Mouse (Mus musculus): ENCODE results near the gene Tmem235. TPM values are rescaled to one million over a fixed set of nuclear protein-coding genes. Genes with fewer than 3 reads are reported as not detected.
"Not testable (repeated sequence)": the region's sequence is repeated elsewhere in the genome, so short reads cannot be mapped to it uniquely, and the experiment has no call there.

The Tmem235 gene
- total RNA-seq (2021), result not detected
- long read RNA-seq, experiment 1, result 0 reads
- long read RNA-seq, experiment 2, result 0 reads

GRCm38 (mm10) chr11:117860601-117861000 is at the start of gene Tmem235:
Gene Tmem235, plus strand, starts transcription at chr11:117860752.
- DNase-seq, result no peak

DNA sequence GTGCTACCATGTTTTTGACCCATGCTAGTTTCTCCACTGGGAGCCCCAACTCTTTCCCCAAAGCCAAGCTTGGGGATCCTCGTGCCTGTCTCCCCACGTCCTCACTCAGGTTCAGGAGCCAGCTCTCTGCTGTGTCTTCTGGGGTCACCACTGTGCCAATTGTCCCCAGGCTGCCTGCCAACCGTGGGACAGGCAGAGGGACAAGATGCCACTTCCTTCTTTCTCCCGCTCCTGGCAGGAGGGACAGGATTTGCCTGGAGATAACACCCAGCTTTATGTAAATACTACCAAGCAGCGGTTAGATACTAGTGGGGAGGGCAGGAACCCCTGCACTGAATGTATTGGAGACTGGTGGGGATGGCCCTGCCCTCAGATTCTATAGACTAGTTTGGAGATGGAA is 46.7 kb upstream of the Tmem235 start:
- DNase-seq, result no peak

- DNase-seq, result no peak
These were observed 45.7 kb upstream of the Tmem235 start for GRCm38 (mm10) chr11:117814704-117815366.

DNA sequence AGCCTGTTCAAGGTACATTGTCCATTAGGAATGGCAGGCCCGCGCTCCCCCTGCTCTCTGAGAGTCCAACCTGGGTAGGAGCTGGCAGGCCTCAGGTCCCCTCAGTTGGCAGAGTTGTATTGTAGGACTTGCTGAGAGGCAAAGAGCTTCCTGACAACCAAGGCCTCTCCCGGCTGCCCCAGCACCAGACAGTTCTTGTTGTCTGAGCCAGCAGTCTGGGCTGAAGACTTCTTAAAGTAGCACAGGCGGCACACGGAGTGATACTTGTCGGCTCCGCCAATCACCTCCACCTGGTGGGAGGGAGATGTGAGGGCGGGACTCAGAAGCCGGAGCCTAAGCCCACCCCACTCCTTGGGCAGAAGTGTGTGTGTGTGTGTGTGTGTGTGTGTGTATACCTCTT is 44.7 kb upstream of the Tmem235 start:
- not testable (repeated sequence) for DNase-seq

DNA sequence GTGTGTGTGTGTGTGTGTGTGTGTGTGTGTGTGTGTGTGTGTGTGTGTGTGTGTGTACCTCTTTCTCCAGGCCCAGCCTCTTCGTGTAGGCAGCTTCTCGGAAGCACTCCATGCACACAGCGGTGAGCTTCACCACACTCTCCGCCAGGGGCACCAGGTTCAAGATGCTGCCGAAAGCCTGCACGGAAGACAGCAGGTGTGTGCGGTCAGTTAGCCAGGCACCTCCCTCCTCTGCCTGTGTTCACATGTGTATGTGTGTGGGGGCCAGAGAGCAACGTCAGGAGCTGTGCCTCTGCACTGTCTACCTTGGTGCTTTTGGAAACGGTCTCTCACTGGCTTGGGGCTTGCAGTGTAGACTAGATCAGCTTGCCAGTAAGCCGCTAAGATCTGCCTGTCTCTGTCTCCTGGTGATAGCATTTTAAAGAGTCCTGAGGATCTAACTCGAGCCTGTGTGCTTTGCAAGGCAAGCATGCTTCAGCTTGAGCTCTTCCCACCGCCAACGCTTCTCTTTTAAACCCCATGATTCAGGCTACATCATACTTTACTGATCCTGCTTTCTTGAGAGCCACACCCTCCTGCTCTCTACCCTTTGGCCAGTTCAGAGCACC is 44.1 kb upstream of the Tmem235 start:
- DNase-seq, result no peak

DNA sequence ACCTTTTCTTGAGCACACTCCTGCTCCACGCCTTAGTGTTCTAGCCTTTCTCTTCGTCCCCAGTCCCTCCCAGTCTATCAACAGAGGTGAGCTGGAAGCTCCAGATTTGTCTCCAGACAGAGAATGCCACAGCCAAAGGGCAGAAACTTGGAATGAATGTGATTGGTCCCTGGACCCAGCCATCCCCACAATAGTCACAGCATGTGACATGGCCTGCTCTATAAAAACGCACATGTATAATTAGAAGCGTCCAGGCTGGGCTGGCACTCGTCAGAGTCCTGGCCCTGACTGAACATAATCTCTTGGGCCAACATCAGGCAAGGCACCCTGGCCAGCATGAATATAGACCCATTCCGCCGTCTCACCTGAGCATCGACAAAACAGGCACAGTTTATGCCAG is 41.5 kb upstream of the Tmem235 start:
- DNase-seq, result no peak

DNA sequence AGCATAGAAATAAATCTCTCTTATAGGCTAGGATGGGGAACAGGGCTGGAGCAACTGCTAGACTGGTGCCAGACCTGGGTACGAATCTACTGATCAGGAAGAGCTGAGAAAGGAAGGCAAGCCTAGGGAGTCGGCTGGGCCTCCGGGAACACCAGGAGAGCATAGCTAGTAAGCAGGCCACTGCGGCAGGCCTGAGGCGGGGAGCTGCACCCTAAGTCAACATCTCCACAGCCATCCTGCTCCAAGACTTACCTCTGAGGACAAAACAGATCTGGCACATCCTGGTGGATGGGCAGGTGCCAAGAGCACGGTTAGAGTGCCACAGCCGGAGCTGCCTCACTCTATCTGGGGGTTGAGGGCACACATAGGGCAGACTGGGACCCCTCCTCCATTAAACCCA is 40.4 kb upstream of the Tmem235 start:
- no peak for DNase-seq

- no peak for DNase-seq
These were observed 38.7 kb upstream of the Tmem235 start for GRCm38 (mm10) chr11:117821868-117822267.

GRCm38 (mm10) chr11:117822728-117823241 is 37.8 kb upstream of the Tmem235 start:
- peak; percentile 51 for DNase-seq

GRCm38 (mm10) chr11:117823411-117823810 is 37.1 kb upstream of the Tmem235 start:
- no peak for DNase-seq

DNA sequence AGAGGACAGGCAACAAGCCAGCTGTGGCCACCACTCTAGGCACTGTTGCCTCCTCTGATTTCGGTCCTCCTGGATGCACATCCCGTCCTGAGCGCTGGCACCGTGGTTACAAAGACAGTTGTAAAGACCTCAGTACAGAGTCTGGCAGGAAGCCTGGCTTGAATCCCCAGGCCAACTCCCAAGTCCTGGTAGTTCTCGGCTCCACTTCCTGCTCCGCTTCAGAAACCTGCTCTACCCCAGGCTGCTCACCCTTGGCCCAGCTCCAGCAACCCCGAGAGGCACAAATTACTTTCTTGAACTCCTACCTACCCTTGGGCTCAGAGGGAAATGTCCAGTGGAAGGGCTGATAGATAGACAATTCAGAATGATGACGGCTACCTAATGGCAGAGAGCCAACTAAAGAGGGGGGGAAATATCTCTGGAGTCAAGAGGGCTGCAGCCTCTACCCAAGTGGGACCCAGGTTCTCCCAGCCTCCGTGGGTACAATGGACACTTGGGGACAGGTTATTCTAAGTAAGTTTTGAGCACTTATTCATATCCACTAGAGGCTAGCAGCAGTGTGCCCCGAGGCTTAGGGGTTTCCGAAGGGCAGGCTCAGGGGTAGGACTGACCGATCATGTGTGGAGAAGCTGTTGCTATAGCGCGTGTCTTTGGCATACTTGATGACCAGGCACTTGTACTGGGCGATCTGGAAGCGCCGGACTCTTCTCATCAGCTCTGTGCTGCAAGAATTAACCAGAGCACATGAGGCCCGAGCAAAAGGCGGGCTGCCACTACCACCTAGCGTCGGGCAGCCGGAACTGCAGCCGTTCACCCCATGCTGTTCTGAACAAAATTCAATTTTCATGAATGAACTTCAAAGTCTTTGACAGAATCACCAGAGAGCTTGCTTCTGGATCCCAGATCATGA is 36.2 kb upstream of the Tmem235 start:
- peak; percentile 79 for DNase-seq

GRCm38 (mm10) chr11:117825333-117826101 is 35.0 kb upstream of the Tmem235 start, which contains the start of the genes Afmid and Tk1:
Gene Afmid, plus strand, starts transcription at chr11:117825924.
Gene Tk1, minus strand, starts transcription at chr11:117826092.
- peak; percentile 57 for DNase-seq

GRCm38 (mm10) chr11:117826164-117826563 is 34.4 kb upstream of the Tmem235 start:
- no peak for DNase-seq

GRCm38 (mm10) chr11:117826916-117827315 is 33.6 kb upstream of the Tmem235 start:
- DNase-seq, result no peak

DNA sequence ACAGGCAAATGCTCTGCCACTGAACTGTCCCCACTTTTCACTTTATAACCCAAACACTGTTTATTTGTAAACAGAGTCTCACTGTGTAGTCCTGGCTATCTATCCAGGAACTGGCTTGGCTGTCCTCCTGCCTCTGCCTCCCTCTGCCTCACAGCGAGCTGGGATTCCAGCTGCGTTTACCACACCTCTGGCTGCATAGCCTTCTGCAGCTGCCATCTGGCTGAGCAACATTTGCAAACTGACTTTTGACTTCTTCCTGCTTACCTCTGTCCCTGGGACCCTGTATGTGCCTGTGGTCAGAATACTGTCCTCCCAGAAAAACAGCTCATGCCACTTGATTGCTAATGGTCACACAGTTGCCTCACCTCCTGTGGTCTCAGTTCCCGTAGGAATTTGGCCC is 33.2 kb upstream of the Tmem235 start:
- DNase-seq, result no peak

GRCm38 (mm10) chr11:117828149-117828887 is 32.2 kb upstream of the Tmem235 start:
- DNase-seq, result peak; percentile 49

DNA sequence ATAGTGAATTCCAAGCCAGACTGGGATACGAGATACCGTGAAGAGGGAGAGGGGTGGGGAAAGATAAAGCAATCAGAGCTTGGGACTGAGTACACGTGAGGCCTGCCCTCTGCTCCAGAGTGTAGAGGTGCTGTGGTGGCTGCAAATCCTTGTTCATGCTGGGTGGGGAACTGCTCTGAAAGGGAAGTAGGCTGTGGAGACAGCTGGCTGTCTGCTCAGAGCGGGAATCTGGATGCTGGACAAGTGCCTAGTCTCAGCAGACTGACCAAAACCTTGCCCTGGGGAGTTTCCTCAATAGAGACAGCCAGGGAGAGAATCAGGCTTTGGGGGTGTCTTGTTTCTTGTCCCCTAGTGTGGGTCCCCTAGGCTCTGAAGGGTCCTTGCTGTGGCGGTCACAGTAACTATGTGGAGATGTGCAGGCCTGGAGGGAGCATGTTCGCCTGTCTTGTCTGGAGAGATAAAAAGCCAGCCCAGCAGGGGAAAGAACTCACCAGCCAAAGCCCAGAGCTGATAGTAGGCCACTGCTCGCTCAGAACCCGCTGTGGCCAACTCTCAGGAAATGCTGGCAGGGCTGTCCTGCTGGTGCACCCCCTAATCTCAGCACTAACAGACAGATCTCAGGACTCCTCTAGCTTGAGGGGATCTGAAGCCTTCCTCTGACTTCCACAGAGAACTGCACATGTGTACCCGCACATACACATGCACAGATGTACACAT is 31.5 kb upstream of the Tmem235 start:
- peak; percentile 44 for DNase-seq

DNA sequence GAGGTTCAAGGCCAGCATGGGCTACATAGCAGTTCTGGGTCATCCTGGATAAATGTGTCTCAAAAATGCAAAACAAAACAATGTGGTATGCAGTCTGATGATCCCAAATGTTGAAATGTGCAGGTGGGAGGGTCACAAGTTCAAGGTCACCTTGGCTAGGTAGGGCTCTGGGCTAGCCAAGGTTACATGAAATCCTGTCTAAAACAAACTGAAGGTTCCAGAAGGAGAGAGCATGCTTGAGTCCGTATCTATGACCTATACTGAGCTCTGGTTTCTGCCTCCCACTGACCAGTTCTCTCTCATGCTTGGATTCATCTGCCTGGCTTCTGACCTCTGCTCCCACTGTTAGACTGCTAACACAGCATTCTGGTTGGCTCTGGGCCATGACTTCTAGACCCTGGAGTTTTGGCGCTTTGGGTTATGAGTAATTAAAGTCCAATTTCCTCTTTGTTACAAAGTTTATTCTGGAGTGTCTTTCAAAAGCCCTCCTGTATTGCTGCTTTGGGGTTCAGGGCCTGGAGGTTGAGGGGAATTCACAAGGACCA is 30.8 kb upstream of the Tmem235 start:
- no peak for DNase-seq

GRCm38 (mm10) chr11:117830401-117830800 is 30.2 kb upstream of the Tmem235 start:
- no peak for DNase-seq

Data from gastrocnemius, postnatal 10 days (tissue).